Mouse (Mus musculus) kidney, adult 2 months (tissue): Measurements from ENCODE around the gene Prkce. TPM values are rescaled to one million over a fixed set of nuclear protein-coding genes. Genes with fewer than 3 reads are reported as not detected.

Source experiments
- DNase-seq: peaks from one replicate; pipeline ENCODE4 v3.0.0; 2021
- H3K27ac ChIP-seq: fragments of 200-500 bp; 2 replicates; pipeline ENCODE4 v1.5.1; 2012; ENCODE audit warnings: low read depth, low read length, control low read depth, inconsistent platforms; ENCODE audit not compliant: insufficient read depth
- H3K27me3 ChIP-seq: fragments of 200-500 bp; replicated peaks from 2 replicates; pipeline ENCODE4 v1.6.1; 2012; ENCODE audit warnings: mild to moderate bottlenecking, moderate library complexity, low read length, inconsistent platforms; ENCODE audit not compliant: control insufficient read depth, insufficient read depth
- H3K36me3 ChIP-seq: fragments of 200-500 bp; 2 replicates; pipeline ENCODE4 v1.6.1; 2012; ENCODE audit warnings: mild to moderate bottlenecking, moderate library complexity, low read length, inconsistent platforms; ENCODE audit not compliant: control insufficient read depth, insufficient read depth
- H3K4me1 ChIP-seq: fragments of 200-500 bp; 2 replicates; pipeline ENCODE4 v1.6.1; 2011; ENCODE audit warnings: low read length; ENCODE audit not compliant: control insufficient read depth, insufficient read depth
- H3K4me3 ChIP-seq: fragments of 200-500 bp; 2 replicates; pipeline ENCODE4 v1.5.1; 2011; ENCODE audit warnings: mild to moderate bottlenecking, low read depth, low read length, control low read depth; ENCODE audit not compliant: insufficient read depth
- CTCF ChIP-seq: fragments of 200-500 bp; conservative IDR thresholded peaks from 2 replicates; pipeline ENCODE4 v1.5.1; 2011; ENCODE audit warnings: low read depth, mild to moderate bottlenecking, control low read depth, low read length, moderate library complexity, mixed read lengths; ENCODE audit not compliant: insufficient read depth, insufficient read length
- POLR2A ChIP-seq: fragments of 200-500 bp; IDR thresholded peaks from one replicate; pipeline ENCODE4 v1.6.1; 2011; ENCODE audit warnings: low read depth, low read length, control low read depth
- WGBS: fragments of 180-500 bp; shearing (Covaris S2); methylation state at CpG from one replicate; pipeline ENCODE4 v1.1.7; 2018; 5-methylcytosine and 5-hydroxymethylcytosine counted together
- polyA plus RNA-seq: library from polyadenylated mRNA; depleted of rRNA; stranded (reverse); fragments of >200 nt; gene quantifications from 2 replicates; pipeline ENCODE4 v1.2.3, GENCODE M21; 2012

Gene Prkce
- polyA plus RNA-seq, 1 experiment = 6.1 TPM

- peak; percentile 73 for DNase-seq
- Histone ChIP-seq H3K36me3 (no peaks in the 10 kb centered on the region), H3K27me3 (no peaks in the 10 kb centered on the region), H3K27ac (peak overlapping the region; percentile 31; the same call in 1 of the 2 replicates), H3K4me1 (peaks cover 18% of the 10 kb centered on the region), H3K4me3 (no peak overlapping the region)
- TF ChIP-seq CTCF (no peak), POLR2A (no peak)
- 43% methylated on average over 4 of the region's 4 CpGs for WGBS
Measured at GRCm38 (mm10) chr17:86447101-86447598, 279.6 kb downstream of the Prkce start.

- DNase-seq = no peak
- H3K27ac ChIP-seq = no peak overlapping the region
- TF ChIP-seq POLR2A = no peak
- no peak for TF ChIP-seq CTCF
- no peak overlapping the region for H3K4me3 ChIP-seq
- no peaks in the 10 kb centered on the region for H3K27me3 ChIP-seq
- H3K36me3 ChIP-seq = no peaks in the 10 kb centered on the region
- H3K4me1 ChIP-seq = no peaks in the 10 kb centered on the region
- 85% methylated on average over 4 of the region's 4 CpGs for WGBS
Measured at GRCm38 (mm10) chr17:86452934-86453333, 285.3 kb downstream of the Prkce start.

- H3K4me3 ChIP-seq = no peak overlapping the region
- H3K27me3 ChIP-seq = no peaks in the 10 kb centered on the region
- no peaks in the 10 kb centered on the region for H3K36me3 ChIP-seq
- H3K4me1 ChIP-seq = no peaks in the 10 kb centered on the region; the same call in 1 of the 2 replicates
- TF ChIP-seq CTCF (no peak), POLR2A (no peak)
- no peak overlapping the region for H3K27ac ChIP-seq
- WGBS = 82% methylated on average over 14 of the region's 14 CpGs
- DNase-seq = no peak
Measured at GRCm38 (mm10) chr17:86453673-86454350, 286.2 kb downstream of the Prkce start.

GRCm38 (mm10) chr17:86454351-86454706, 286.7 kb downstream of the Prkce start:
- 78% methylated on average over 3 of the region's 3 CpGs for WGBS
- H3K4me1 ChIP-seq = no peaks in the 10 kb centered on the region; the same call in 1 of the 2 replicates
- DNase-seq = no peak
- no peak overlapping the region for H3K27ac ChIP-seq
- TF ChIP-seq CTCF (no peak), POLR2A (no peak)
- H3K27me3 ChIP-seq = no peaks in the 10 kb centered on the region
- no peak overlapping the region for H3K4me3 ChIP-seq
- H3K36me3 ChIP-seq = no peaks in the 10 kb centered on the region

GRCm38 (mm10) chr17:86456512-86456911, 288.9 kb downstream of the Prkce start:
- 74% methylated on average over 6 of the region's 6 CpGs for WGBS
- Histone ChIP-seq H3K4me1 (no peaks in the 10 kb centered on the region; the same call in 1 of the 2 replicates), H3K27me3 (no peaks in the 10 kb centered on the region), H3K4me3 (no peak overlapping the region), H3K36me3 (no peaks in the 10 kb centered on the region), H3K27ac (no peak overlapping the region)
- TF ChIP-seq POLR2A (no peak), CTCF (no peak)
- DNase-seq = no peak

- no peak overlapping the region for H3K4me3 ChIP-seq
- DNase-seq = no peak
- no peak overlapping the region for H3K27ac ChIP-seq
- WGBS = 70% methylated on average over 11 of the region's 11 CpGs
- no peaks in the 10 kb centered on the region for H3K27me3 ChIP-seq
- no peaks in the 10 kb centered on the region; the same call in 1 of the 2 replicates for H3K4me1 ChIP-seq
- H3K36me3 ChIP-seq = no peaks in the 10 kb centered on the region
- 0 out of 2 replicates have a peak, but pooled peaks have one; percentile 11 for TF ChIP-seq CTCF
- no peak for TF ChIP-seq POLR2A
Measured at GRCm38 (mm10) chr17:86458302-86458980, 290.9 kb downstream of the Prkce start.
